Mouse (Mus musculus) B cell, adult 2 months (primary cell): ENCODE measurements at regions not wholly inside any gene's neighbourhood (a gene's known extent, or its start where the extent isn't known, plus 50 kb on each side); places are given as distances from the start of the nearest gene placed in this dataset.

Experiments used
- DNase-seq, 2 experiments: peaks; one replicate each; pipeline ENCODE4 v3.0.0; 2022

DNA sequence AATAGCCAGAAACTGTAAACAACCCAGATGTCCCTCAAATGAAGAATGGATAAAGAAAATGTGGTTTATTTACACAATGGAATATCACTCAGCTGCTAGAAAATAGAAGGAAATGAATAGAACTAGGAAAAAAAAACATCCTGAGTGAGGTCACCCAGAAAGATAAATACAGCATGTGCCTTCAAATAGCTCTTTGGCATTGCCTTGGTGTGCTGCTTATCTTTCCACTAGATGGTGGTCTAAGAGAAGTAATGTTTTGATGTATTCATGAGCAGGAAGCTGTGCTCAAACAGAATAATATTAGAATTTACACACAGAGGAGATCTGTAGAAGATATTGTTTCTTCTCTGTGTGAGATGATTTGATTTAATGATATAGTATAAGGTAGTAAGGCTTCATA is 78.8 kb downstream of the Zfp619 start:
- DNase-seq = no peak

GRCm38 (mm10) chr7:39613767-39614166 is 96.2 kb downstream of the Zfp619 start:
- no peak for DNase-seq

DNA sequence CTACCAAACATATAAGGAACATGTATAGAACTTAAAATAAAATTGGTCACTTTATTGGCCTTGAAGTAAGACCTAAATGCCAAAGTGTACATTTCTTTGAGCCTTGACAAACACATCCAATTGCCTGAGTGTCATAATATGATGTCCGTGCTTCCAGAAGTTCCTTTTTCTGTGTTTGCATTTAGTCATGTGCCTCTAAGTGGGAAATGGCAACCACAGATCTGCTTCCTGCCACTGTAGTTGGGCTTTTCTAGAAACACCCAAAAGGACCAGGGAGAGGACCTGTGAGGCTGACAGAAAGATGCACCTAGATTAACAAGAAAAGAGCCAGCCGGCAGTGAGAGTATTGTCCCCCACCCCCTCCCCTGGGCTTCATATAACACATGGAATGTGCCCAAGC is 97.5 kb downstream of the Zfp619 start:
- no peak for DNase-seq

GRCm38 (mm10) chr7:39621796-39622195 is 104.2 kb downstream of the Zfp619 start:
- no peak for DNase-seq

GRCm38 (mm10) chr7:39632836-39633235 is 115.3 kb downstream of the Zfp619 start:
- no peak for DNase-seq

DNA sequence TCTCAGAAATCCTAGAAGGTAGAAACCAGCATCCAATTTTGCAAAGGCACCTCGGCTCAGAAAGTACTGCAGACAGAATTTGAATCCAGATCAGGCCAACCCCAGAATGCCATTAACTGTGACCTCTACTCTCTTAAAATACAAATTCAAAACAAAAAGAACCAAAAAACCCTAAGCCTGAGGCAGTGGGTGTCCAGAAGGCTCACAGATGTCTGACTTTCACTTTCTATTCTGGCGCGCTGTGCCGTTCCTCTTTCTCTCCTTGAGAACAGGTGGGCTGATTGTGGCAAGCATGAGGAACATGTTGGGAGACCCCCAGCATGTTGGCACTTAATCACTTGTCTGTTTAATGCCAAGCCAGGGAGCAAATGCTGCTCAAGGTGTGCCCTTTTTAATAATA is 124.8 kb downstream of the Zfp619 start:
- DNase-seq = peak; percentile 44 to 48

DNA sequence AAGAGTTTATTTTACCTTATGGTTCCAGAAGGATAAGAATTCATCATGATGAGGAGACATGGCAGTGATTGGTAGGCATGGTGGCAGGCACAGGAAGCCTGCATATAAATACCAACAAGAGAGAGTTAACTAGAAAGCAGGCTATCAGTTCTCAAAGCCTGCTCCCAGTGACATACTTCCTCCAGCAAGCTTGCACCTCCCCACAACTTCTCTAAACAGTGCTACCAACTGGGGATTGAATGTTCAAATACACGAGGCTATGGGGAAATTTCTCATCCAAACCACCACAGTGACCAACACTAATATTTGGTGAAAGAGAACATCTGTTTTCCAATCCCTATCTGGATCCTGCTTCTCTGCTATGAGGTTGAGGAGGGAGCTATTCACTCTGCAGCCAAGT is 125.8 kb downstream of the Zfp619 start:
- no peak for DNase-seq

- no peak for DNase-seq
Measured at GRCm38 (mm10) chr7:39650483-39651102, 133.0 kb downstream of the Zfp619 start.

DNA sequence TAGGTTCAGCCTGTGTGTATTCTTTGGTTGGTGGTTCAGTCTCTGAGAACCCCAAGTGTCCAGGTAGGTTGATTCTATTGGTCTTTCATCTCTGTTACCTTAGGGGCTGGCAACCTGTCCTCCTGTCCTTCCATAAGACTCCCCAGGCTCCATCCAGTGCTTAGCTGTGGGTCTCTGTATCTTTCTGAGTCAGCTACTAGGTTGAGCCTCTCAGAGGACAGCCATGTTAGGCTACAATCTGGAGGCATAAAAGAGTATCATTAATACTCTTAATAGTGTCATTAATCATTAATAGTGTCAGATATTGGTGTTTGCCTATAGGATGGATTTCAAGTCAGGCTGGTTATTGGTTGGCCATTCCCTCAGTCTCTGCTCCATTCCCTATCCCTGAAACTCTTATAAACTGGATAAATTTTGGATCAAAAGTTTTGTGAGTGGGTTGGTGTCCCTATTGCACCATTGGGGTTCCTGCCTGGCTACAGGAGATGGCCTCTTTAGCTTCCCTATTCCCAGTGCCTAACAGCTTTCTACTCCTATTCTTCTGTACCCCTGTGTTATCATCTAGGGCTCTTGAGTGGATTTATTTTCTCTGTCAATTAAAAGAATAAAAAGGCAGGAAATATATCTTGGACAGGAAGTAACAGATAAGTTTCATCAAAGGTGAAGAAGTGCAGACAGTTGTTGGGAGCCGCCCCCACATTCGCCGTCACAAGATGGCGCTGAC is 137.2 kb downstream of the Zfp619 start:
- peak in 1 of 2 experiments; percentile 8 for DNase-seq

- peak; percentile 65 to 66 for DNase-seq
Measured at GRCm38 (mm10) chr7:39655287-39655652, 137.7 kb downstream of the Zfp619 start.

DNA sequence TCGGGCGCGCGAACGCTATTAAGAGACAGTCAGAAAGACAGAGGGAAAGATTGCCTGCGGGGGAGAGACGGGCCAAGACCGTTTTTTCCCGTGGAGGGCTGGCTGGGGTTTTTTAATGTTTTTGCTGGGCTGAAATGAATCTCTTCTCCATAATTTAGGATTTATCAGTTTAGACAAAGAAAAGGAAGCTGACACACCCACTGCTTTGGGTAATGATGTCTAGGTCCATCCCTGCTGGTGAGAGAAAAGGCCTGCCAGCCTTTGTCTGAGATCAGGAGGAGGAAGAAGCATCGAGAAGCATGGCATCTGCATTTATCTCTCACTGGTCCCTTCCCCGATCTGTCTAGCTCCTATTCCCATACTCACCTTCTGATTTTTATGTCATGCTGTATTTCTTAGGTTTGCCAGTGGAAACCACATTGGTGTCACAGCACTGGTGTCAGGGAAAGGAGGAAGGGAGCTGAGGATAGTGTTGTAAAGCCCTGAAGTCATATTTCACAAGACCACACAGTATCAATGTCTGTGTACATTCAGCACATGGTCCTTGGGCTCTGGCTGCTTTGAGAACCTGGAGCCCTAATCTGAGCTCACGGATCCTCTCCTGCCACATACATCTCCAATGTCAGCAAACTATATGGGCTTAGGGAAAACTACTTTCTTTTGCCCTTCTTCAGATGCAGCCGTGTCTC is 138.3 kb downstream of the Zfp619 start:
- no peak for DNase-seq

- DNase-seq = no peak
Measured at GRCm38 (mm10) chr7:39659597-39659996, 142.0 kb downstream of the Zfp619 start.

DNA sequence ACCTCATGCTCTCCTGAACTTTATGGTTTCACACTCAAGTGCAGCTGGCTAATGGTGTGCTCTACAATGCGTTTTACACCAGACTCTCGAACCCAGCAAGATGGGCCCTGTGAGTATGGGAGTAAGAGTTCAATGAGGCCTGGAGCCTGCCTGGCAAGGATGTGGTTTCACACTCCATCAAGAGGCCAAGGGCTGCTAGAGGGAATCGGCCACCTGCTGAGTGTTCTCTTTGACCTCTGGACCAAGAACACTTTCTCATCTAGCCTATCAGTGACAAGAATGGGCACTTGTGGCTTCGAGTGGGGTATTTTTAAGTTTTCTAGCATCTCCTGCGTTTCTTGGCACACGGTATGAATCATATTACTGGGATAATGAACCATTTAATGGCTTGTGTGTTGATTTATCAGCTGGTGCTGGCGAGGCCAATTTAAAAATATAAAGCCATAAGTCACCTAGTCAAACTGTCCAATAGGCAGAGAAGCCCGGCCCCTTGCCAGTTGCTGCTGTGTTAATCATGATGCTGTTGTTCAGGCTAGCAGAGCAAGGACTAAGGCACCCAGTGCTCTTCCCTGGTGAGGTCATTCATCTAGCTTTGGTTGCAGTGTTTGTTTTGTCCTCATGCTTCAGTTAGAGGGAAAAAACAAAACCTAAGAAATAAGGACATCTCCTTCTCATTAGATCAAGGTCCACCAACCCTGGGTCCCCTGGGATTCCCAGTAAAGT is 157.7 kb downstream of the Zfp619 start:
- DNase-seq = no peak

DNA sequence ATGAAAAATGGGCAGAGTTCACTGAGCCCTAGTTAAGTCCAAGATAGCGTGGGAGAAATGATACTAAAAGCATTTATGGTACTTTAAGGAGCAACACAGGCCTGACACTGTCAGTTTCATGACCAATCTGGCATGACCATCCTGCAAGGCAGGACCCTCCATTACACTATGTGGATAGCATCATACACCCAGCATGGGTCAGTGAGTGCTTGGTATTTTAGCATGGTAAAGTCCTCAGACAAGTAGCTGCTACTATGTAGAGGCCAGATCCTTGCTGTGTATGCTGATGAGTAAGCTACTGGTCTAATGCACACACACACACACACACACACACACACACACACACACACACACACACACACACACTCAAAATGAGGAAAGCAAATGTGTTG is 158.3 kb downstream of the Zfp619 start:
- no peak for DNase-seq

DNA sequence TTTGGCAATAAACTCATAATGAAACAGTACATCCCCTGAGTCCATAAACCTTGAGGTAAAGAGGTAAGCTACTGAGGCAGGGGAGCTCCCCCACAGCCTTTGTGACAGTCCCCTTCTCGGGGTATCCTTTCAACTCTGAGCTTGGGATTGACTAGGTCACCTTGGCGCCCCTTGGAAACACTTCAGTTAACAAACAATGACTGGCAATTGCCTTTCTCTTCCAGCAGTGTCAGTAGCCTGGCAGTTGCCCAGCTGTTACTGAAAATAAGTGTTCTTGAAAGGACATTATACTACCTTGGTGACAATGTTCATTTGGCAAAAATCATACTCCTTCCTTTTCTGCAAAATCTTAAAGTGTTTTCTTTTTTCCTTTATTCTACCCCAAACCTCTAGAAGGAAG is 162.8 kb downstream of the Zfp619 start:
- DNase-seq = no peak

DNA sequence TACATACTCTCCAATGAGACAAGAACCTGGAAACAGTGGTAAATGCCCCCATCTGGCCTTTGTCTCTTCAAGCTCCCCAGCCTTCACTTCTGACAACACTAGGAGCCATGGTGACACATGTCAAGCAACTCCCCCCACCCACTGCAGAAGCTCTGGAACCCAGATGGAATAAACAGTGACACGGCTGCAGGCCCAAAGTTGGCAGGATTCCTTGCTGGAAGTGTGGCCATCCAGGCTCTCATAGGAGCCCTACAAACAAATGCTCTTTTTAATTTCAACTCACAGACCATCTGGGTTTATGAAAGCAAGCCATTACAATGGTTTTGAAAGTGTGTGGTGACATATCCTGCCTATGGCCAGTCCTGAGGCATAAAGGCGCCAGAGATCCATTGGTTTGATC is 179.0 kb downstream of the Zfp619 start:
- DNase-seq = no peak

- DNase-seq = no peak
Measured at GRCm38 (mm10) chr7:39701506-39701905, 183.9 kb downstream of the Zfp619 start.

DNA sequence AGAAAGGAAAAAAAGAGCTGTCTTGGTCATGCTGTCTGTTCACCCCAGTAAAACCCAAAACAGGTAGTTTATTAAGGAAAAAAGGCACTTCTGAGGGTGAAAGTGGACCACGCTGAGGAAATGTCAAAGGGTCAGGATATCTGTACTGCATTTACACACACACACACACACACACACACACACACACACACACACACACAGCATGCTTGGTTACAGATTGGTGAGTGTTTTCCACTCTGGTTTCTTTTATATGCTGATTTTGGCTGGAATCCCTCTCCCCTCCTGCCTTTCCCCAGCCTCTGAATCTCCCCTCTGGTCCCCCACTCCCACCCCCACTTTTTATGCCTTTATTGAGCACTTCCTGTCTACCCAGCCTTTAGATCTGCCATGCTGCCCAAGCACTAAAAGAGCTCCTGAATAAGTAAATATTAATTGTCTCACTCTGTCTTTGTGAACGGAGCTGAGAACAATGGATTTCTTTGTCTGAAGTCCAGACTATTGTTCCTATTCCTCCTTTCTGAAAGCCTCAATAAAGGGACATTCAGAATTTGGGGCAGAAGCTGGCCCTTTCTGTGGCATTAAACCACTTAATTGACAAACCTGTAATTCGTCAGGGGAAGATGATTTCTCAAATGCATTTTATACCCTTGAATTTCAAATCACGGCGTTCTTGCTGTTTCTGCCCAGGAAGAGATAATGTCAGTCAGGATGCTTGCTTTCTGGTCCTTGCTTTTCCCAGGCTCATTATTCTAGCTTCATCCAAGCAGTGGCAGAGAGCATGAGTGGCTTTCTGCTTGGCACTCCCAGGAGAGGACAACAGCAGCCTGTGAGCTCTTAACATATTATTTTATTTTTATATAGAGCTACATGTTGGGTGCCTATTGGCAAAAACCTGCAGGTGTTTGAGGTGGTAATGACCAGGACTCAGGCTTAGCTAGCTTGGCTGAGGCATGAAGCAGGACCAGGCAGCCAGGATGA is 187.8 kb downstream of the Zfp619 start:
- no peak for DNase-seq

DNA sequence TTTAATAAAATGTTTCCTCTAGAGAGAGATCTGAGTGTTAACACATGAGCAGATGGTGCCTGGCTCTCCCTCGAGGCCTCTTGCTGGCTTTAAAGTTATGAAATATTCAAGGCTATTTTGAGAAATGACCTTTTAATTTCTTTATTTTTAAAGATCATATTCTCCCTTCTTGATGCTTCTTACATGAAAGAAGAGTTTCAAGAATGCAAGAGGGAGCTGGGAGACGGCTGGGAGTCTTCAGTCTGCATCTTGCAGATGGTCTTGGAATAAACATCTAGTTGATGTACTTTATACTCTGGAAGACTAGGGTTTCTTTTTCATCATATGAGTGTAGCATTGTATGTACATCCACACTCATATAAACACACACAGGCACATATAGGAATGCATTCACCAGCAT is 189.0 kb downstream of the Zfp619 start:
- no peak for DNase-seq

DNA sequence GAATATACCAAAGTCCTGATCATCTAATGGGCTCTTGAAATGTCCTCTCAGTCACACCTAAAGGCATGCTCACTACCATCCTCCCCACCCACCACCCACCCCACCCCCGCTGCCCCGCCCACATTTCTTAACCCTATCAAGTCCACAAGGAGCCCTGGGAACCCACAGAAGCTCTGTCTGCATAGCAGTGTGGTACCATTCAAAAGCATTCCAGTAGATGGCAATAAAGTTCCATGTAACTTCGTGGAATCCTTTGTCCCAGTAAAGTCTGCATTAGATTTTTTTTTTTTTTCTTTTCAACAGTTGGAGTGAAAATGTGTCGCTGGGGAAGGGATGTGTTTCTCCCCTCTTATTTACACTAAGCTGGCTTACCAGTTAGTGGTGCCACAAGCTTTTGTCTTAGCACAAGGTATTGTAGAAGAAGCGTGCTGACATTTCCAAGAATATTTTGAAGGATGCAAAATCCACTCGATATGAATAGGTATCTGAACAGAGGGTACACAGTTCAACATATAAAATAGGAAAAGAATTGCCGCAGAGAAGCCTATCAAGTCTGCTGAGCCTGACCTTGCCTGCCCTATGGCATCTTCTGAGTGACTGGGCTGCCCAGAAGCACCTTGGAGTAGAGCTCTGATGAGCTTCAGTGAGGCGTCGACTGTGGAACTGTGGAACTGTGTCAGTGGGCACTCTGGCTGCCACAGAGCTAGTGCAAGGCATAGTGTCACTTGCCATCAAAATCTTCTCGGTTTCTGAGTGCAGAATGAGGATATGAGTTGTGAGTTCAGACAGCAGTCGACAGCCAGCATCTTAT is 199.0 kb downstream of the Zfp619 start:
- DNase-seq = no peak

GRCm38 (mm10) chr7:39727935-39728557 is 210.5 kb downstream of the Zfp619 start:
- DNase-seq = no peak
